Mouse (Mus musculus) CH12.LX (cell line): ENCODE measurements at regions not wholly inside any gene's neighbourhood (a gene's known extent, or its start where the extent isn't known, plus 50 kb on each side); places are given as distances from the start of the nearest gene placed in this dataset.

ENCODE experiments used
- DNase-seq: peaks from one replicate; pipeline ENCODE4 v3.0.0-alpha.2; 2013; ENCODE audit errors: extremely low read depth
- H3K27ac ChIP-seq: 2 replicates; pipeline ENCODE4 v1.5.1; 2012; ENCODE audit warnings: low read depth, mild to moderate bottlenecking, control low read depth, moderate library complexity; ENCODE audit not compliant: insufficient read depth
- H3K27me3 ChIP-seq: replicated peaks from 2 replicates; pipeline ENCODE3; 2012; ENCODE audit warnings: inconsistent platforms
- H3K36me3 ChIP-seq, 2 experiments: replicated peaks in 1 of 2; 2 replicates each; pipeline versions ENCODE3 to v1.6.1; 2012; ENCODE audit warnings: inconsistent platforms in 1 of 2, low read length in 1 of 2, mild to moderate bottlenecking in 1 of 2, mixed read lengths in 1 of 2, moderate library complexity in 1 of 2; ENCODE audit not compliant: control insufficient read depth in 1 of 2, insufficient read depth in 1 of 2
- H3K4me1 ChIP-seq, 2 experiments: 2 replicates each; pipeline ENCODE4 v1.6.1; 2012; ENCODE audit warnings: inconsistent platforms in 1 of 2, moderate library complexity in 1 of 2; ENCODE audit not compliant: insufficient read depth in 2 of 2, control insufficient read depth in 1 of 2
- H3K4me2 ChIP-seq: 2 replicates; pipeline ENCODE4 v1.6.1; 2012; ENCODE audit warnings: low read depth, mild to moderate bottlenecking, control low read depth; ENCODE audit not compliant: poor library complexity, insufficient read depth, severe bottlenecking
- H3K4me3 ChIP-seq, 3 experiments: fragments of 150-350 bp in 1 of 3; sonication (generic) in 1 of 3; replicated peaks in 1 of 3; 2 replicates each; pipeline versions ENCODE3 to v1.5.1; 2011 to 2012; ENCODE audit warnings: low read depth in 2 of 3, low read length in 2 of 3, mild to moderate bottlenecking in 2 of 3, moderate library complexity in 2 of 3, control low read depth in 1 of 3, improper control_type of control experiment in 1 of 3, inconsistent platforms in 1 of 3, mixed read lengths in 1 of 3; ENCODE audit not compliant: poor library complexity in 1 of 3
- H3K79me2 ChIP-seq: replicated peaks from 2 replicates; pipeline ENCODE4 v1.6.1; 2012; ENCODE audit warnings: mild to moderate bottlenecking, moderate library complexity; ENCODE audit not compliant: control insufficient read depth, poor library complexity, insufficient read depth, severe bottlenecking; ENCODE audit errors: extremely low read depth
- H3K9ac ChIP-seq: 2 replicates; pipeline ENCODE4 v1.6.1; 2012; ENCODE audit warnings: low read depth, mild to moderate bottlenecking, control low read depth, moderate library complexity; ENCODE audit not compliant: insufficient read depth
- H3K9me3 ChIP-seq: replicated peaks from 2 replicates; pipeline ENCODE3; 2012; ENCODE audit warnings: low read length, inconsistent platforms, mixed read lengths
- CHD2 ChIP-seq: IDR thresholded peaks from 2 replicates; pipeline ENCODE4 v1.6.1; 2011; ENCODE audit warnings: low read length, improper control_type of control experiment
- E2F4 ChIP-seq: IDR thresholded peaks from 2 replicates; pipeline ENCODE4 v1.6.1; 2011; ENCODE audit warnings: low read depth, low read length, improper control_type of control experiment; ENCODE audit not compliant: insufficient replicate concordance
- IRF4 ChIP-seq: IDR thresholded peaks from 2 replicates; pipeline ENCODE4 v1.6.1; 2014; ENCODE audit warnings: low read depth, mild to moderate bottlenecking, inconsistent platforms, low read length, improper control_type of control experiment
- JUND ChIP-seq: conservative IDR thresholded peaks from 2 replicates; pipeline ENCODE4 v1.6.1; 2011; ENCODE audit warnings: low read depth, low read length, improper control_type of control experiment
- MAX ChIP-seq: IDR thresholded peaks from 2 replicates; pipeline ENCODE4 v1.6.1; 2011; ENCODE audit warnings: low read length, improper control_type of control experiment
- MYC ChIP-seq: IDR thresholded peaks from 2 replicates; pipeline ENCODE4 v1.6.1; 2011; ENCODE audit warnings: low read depth, mild to moderate bottlenecking, improper control_type of control experiment, low read length
- NELFE ChIP-seq: IDR thresholded peaks from 2 replicates; pipeline ENCODE4 v1.6.1; 2011; ENCODE audit warnings: low read depth, low read length, improper control_type of control experiment
- POLR2A ChIP-seq: IDR thresholded peaks from 2 replicates; pipeline ENCODE4 v1.6.1; 2011; ENCODE audit warnings: low read depth, mild to moderate bottlenecking, improper control_type of control experiment, low read length
- RCOR1 ChIP-seq: conservative IDR thresholded peaks from 2 replicates; pipeline ENCODE4 v1.6.1; 2012; ENCODE audit warnings: low read depth, mild to moderate bottlenecking, inconsistent platforms, low read length, improper control_type of control experiment
- SIN3A ChIP-seq: IDR thresholded peaks from 2 replicates; pipeline ENCODE4 v1.6.1; 2012; ENCODE audit warnings: low read length, improper control_type of control experiment, inconsistent platforms
- TBP ChIP-seq: conservative IDR thresholded peaks from 2 replicates; pipeline ENCODE4 v1.6.1; 2011; ENCODE audit warnings: low read depth, low read length, improper control_type of control experiment
- USF1 ChIP-seq: IDR thresholded peaks from 2 replicates; pipeline ENCODE4 v1.6.1; 2014; ENCODE audit warnings: low read depth, mild to moderate bottlenecking, inconsistent platforms, low read length, improper control_type of control experiment
- USF2 ChIP-seq: conservative IDR thresholded peaks from 2 replicates; pipeline ENCODE4 v1.6.1; 2011; ENCODE audit warnings: low read depth, low read length, improper control_type of control experiment
- ZC3H11A ChIP-seq: IDR thresholded peaks from 2 replicates; pipeline ENCODE4 v1.6.1; 2012; ENCODE audit warnings: low read depth, mild to moderate bottlenecking, inconsistent platforms, low read length, improper control_type of control experiment
- ZKSCAN1 ChIP-seq: IDR thresholded peaks from 2 replicates; pipeline ENCODE4 v1.6.1; 2012; ENCODE audit warnings: low read depth, inconsistent platforms, low read length, improper control_type of control experiment, borderline replicate concordance
- ZMIZ1 ChIP-seq: IDR thresholded peaks from 2 replicates; pipeline ENCODE4 v1.6.1; 2012; ENCODE audit warnings: low read depth, mild to moderate bottlenecking, inconsistent platforms, low read length, improper control_type of control experiment
- dilution Hi-C: fragments of 300-500 bp; cut with MboI; formaldehyde crosslinking; loops from 2 replicates; pipeline ENCODE4 v1.14.3; 2020; ENCODE audit warnings: low sequenced_read_pairs; ENCODE audit not compliant: extremely low pct_unique_long_range_greater_than_20kb, extremely low pct_ligation_motif_present
- in situ Hi-C: fragments of 300-500 bp; cut with MboI; formaldehyde crosslinking; loops from 3 replicates; pipeline ENCODE4 v1.14.3; 2019; ENCODE audit warnings: low sequenced_read_pairs, low pct_ligation_motif_present, low pct_unique_long_range_greater_than_20kb, mixed read lengths

GRCm38 (mm10) chr19:56162156-56162555 lies 124.8 kb upstream of the Habp2 start:
- Histone ChIP-seq H3K4me3 (no peak overlapping the region), H3K79me2 (no peaks in the 10 kb centered on the region), H3K27ac (no peak overlapping the region), H3K27me3 (peaks cover 47% of the 10 kb centered on the region), H3K4me1 (no peaks in the 10 kb centered on the region), H3K36me3 (no peaks in the 10 kb centered on the region), H3K9ac (no peak overlapping the region), H3K4me2 (no peak overlapping the region), H3K9me3 (peaks cover 6% of the 10 kb centered on the region)
- dilution Hi-C loops (no loop called here), in situ Hi-C loops (no loop called here)
- TF ChIP-seq MAX = no peak
- no peak for TF ChIP-seq E2F4
- no peak for TF ChIP-seq USF2
- no peak for TF ChIP-seq MYC
- no peak for TF ChIP-seq ZC3H11A
- TF ChIP-seq ZMIZ1 = no peak
- no peak for TF ChIP-seq IRF4
- TF ChIP-seq POLR2A = no peak
- no peak for TF ChIP-seq CHD2
- no peak for TF ChIP-seq RCOR1
- no peak for TF ChIP-seq ZKSCAN1
- DNase-seq = no peak

DNA sequence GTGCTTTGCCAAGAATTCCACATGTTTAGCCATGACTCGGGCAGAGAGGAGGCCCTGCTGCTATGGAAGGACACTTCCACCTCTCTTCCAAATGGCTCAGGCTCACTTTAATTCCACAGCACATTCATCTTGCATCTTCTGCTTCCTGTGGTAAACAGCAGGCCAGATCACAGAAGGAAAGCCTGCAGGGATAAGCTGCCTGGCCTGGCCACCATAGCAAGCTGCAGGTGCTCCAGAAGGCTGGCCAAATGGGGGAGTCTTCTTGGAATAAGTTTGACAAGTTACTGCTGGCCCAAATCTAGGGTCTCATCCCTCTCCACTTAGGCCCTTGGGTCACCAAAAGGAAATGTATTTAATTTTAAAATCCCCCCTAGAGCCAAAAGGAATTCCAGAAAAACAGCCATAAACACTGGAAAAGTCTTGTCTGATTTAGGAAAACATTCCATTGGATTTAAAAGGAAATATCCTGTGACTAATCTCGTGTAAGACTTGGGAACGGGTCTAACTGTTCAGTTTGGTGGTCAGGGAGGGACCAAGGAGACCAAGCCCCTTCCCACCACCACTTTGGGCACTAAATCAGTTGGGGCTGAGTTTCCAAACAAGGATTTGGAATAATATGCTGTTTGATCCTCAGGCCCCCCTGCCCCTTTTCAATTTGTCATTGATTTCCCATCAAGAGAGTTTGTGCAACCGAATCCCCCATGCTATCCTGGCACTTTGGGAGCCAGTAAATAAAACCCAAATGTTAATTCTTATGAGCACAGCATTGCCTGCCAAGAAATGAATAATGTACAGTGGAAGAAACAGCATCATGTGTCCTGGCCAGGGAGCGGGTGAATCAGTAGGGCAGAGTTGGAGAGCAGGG lies 117.6 kb upstream of the Habp2 start:
- DNase-seq = no peak
- TF ChIP-seq NELFE (no peak), TBP (no peak), MYC (no peak), E2F4 (no peak), CHD2 (no peak), JUND (no peak), ZC3H11A (no peak), SIN3A (no peak), USF1 (no peak)
- no peak overlapping the region for H3K4me3 ChIP-seq
- dilution Hi-C loops (no loop called here), in situ Hi-C loops (no loop called here)
- H3K79me2 ChIP-seq = no peaks in the 10 kb centered on the region
- peaks cover 0 to 9% of the 10 kb centered on the region in 2 experiments; a peak in 2 of 4 replicates for H3K4me1 ChIP-seq
- H3K27ac ChIP-seq = no peak overlapping the region
- no peak overlapping the region for H3K9ac ChIP-seq
- peaks cover 41% of the 10 kb centered on the region for H3K27me3 ChIP-seq
- peaks cover 9% of the 10 kb centered on the region for H3K9me3 ChIP-seq
- no peak overlapping the region for H3K4me2 ChIP-seq
- H3K36me3 ChIP-seq = no peaks in the 10 kb centered on the region
